Mouse (Mus musculus): ENCODE data around the gene Slitrk2. TPM values are rescaled to one million over a fixed set of nuclear protein-coding genes. Genes with fewer than 3 reads are reported as not detected.

Slitrk2 gene
- not detected in 2 replicates for total RNA-seq (2012; rRNA removed)
- total RNA-seq (2014; rRNA removed): not detected in 2 replicates
- not detected in 2 replicates for polyA plus RNA-seq (2012; ENCODE audit: insufficient read length, low read depth)

GRCm38 (mm10) chrX:66648911-66649620 lies at the start of gene Slitrk2:
Slitrk2 (plus strand) TSS chrX:66649318.
- no peak for DNase-seq (ENCODE audit: extremely low read depth)
- no peaks in the 10 kb centered on the region for H3K79me2 ChIP-seq (replicated peaks; ENCODE audit: control insufficient read depth, extremely low read depth, insufficient read depth, poor library complexity, severe bottlenecking)
- in situ Hi-C loops (cut with MboI; ENCODE audit: low pct_ligation_motif_present, low pct_unique_long_range_greater_than_20kb, low sequenced_read_pairs): no loop called here
- no peaks in the 10 kb centered on the region for H3K36me3 ChIP-seq (replicated peaks in 1 of 2; ENCODE audit: control insufficient read depth in 1 of 2, insufficient read depth in 1 of 2, low read length in 1 of 2)
- H3K4me3 ChIP-seq (replicated peaks in 1 of 3; ENCODE audit: low read depth in 2 of 3, low read length in 2 of 3, poor library complexity in 1 of 3): no peak within 1 kb of the TSS
- dilution Hi-C loops (cut with MboI; ENCODE audit: extremely low pct_ligation_motif_present, extremely low pct_unique_long_range_greater_than_20kb, low sequenced_read_pairs): no loop called here
- no peak within 1 kb of the TSS for H3K4me2 ChIP-seq (ENCODE audit: insufficient read depth, low read depth, poor library complexity, severe bottlenecking)
- H3K9ac ChIP-seq (ENCODE audit: insufficient read depth, low read depth): no peak within 1 kb of the TSS
- no peaks in the 10 kb centered on the region for H3K27me3 ChIP-seq (replicated peaks)
- no peak within 1 kb of the TSS for H3K27ac ChIP-seq (ENCODE audit: insufficient read depth, low read depth)
- H3K4me1 ChIP-seq (ENCODE audit: control insufficient read depth in 1 of 2, insufficient read depth in 2 of 2): no peaks in the 10 kb centered on the region
- TF ChIP-seq ZMIZ1 (IDR thresholded peaks at IDR 0.05; ENCODE audit: low read depth, low read length) (no peak), E2F4 (IDR thresholded peaks at IDR 0.05; ENCODE audit: insufficient replicate concordance, low read depth, low read length) (no peak), KAT2A (IDR thresholded peaks at IDR 0.05; ENCODE audit: insufficient replicate concordance, low read length) (no peak), NRF1 (IDR thresholded peaks at IDR 0.05; ENCODE audit: low read depth, low read length) (no peak)
- peaks cover 18% of the 10 kb centered on the region for H3K9me3 ChIP-seq (replicated peaks; ENCODE audit: low read length)

GRCm38 (mm10) chrX:66605490-66605889 lies 43.6 kb upstream of the Slitrk2 start:
- H3K4me3 ChIP-seq (replicated peaks in 1 of 3; ENCODE audit: low read depth in 2 of 3, low read length in 2 of 3, poor library complexity in 1 of 3): no peak overlapping the region
- H3K27me3 ChIP-seq (replicated peaks): no peaks in the 10 kb centered on the region
- H3K9me3 ChIP-seq (replicated peaks; ENCODE audit: low read length): no peaks in the 10 kb centered on the region
- H3K9ac ChIP-seq (ENCODE audit: insufficient read depth, low read depth): no peak overlapping the region
- DNase-seq (ENCODE audit: extremely low read depth): no peak
- H3K4me1 ChIP-seq (ENCODE audit: control insufficient read depth in 1 of 2, insufficient read depth in 2 of 2): no peaks in the 10 kb centered on the region
- in situ Hi-C loops (cut with MboI; ENCODE audit: low pct_ligation_motif_present, low pct_unique_long_range_greater_than_20kb, low sequenced_read_pairs): no loop called here
- no peaks in the 10 kb centered on the region for H3K36me3 ChIP-seq (replicated peaks in 1 of 2; ENCODE audit: control insufficient read depth in 1 of 2, insufficient read depth in 1 of 2, low read length in 1 of 2)
- no peak overlapping the region for H3K4me2 ChIP-seq (ENCODE audit: insufficient read depth, low read depth, poor library complexity, severe bottlenecking)
- H3K27ac ChIP-seq (ENCODE audit: insufficient read depth, low read depth): no peak overlapping the region
- TF ChIP-seq MXI1 (IDR thresholded peaks at IDR 0.05; ENCODE audit: low read depth, low read length): no peak
- TF ChIP-seq IRF4 (IDR thresholded peaks at IDR 0.05; ENCODE audit: low read depth, low read length): no peak
- no peak for TF ChIP-seq POLR2AphosphoS2 (IDR thresholded peaks at IDR 0.05; ENCODE audit: low read depth, low read length)
- TF ChIP-seq MAX (IDR thresholded peaks at IDR 0.05; ENCODE audit: low read length): no peak
- TF ChIP-seq ZNF384 (IDR thresholded peaks at IDR 0.05; ENCODE audit: low read depth, low read length): no peak
- TF ChIP-seq POLR2A (IDR thresholded peaks at IDR 0.05; ENCODE audit: low read depth, low read length): no peak
- no peak for TF ChIP-seq PAX5 (IDR thresholded peaks at IDR 0.05; ENCODE audit: low read length)
- no peak for TF ChIP-seq GABPA (IDR thresholded peaks at IDR 0.05; ENCODE audit: insufficient replicate concordance, low read depth, low read length)
- no peak for TF ChIP-seq HCFC1 (IDR thresholded peaks at IDR 0.05; ENCODE audit: low read depth, low read length)
- no peak for TF ChIP-seq ELF1 (IDR thresholded peaks at IDR 0.05; ENCODE audit: low read depth, low read length)
- no peak for TF ChIP-seq ZMIZ1 (IDR thresholded peaks at IDR 0.05; ENCODE audit: low read depth, low read length)
- TF ChIP-seq TBP (conservative IDR thresholded peaks at IDR 0.05; ENCODE audit: low read depth, low read length): no peak
- no peak for TF ChIP-seq EP300 (IDR thresholded peaks at IDR 0.05; ENCODE audit: low read length)
- dilution Hi-C loops (cut with MboI; ENCODE audit: extremely low pct_ligation_motif_present, extremely low pct_unique_long_range_greater_than_20kb, low sequenced_read_pairs): no loop called here
- no peaks in the 10 kb centered on the region for H3K79me2 ChIP-seq (replicated peaks; ENCODE audit: control insufficient read depth, extremely low read depth, insufficient read depth, poor library complexity, severe bottlenecking)

All from CH12.LX (cell line).